In the genomic region with DNA sequence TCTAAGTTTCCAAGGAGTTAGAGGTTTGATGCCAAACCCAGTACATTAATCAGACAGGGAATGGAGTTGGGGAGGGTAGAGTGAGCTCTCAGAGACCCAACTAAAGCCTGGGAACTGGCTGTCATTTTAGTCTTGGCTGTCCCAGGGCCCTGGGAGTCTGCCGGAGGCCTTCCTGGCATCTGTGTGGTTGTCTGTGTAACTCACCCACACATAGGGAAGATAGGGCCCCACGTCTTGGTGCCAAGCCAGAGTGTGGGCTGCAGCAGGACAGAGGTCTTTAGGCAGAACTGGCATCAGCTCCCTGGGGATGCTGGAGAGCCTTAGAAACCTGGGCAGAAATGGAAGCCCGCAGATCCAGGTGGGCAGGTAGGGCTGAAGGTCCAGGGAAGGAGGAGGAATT, we compare ENCODE assay signal across 38 mouse cellular contexts. TPM values are rescaled to one million over a fixed set of nuclear protein-coding genes. Genes with fewer than 3 reads are reported as not detected.
A peak's percentile ranks its signal among the peaks of the same experiment; 100 is the strongest.
DNase-seq lines count a peak whose midpoint lies in the region; ATAC-seq and TF ChIP-seq lines count a peak whose summit lies in the region.
"Had no signal": no experiment of that assay in that cellular context is flagged by ENCODE, and none has a peak within 500 bp of the region (broad histone marks: within the 10 kb centered on the region; RNA-seq: fewer than 3 reads in every experiment).

No protein-coding gene starts in this region.

- WGBS in intestine, embryonic 14.5 days, result 91% methylated on average over 3 of the region's 3 CpGs
- 88% methylated on average over 3 of the region's 3 CpGs for WGBS in intestine, embryonic 16.5 days
- WGBS in neural tube, embryonic 15.5 days, result 84% methylated on average over 3 of the region's 3 CpGs

- intact Hi-C loops in gastrocnemius, adult 2 months (cut with DNase I), result no loop called here

- H3K27ac ChIP-seq in gastrocnemius, adult 2 months, result peak overlapping the region; percentile 90
- H3K27ac ChIP-seq in intestine, embryonic 14.5 days (ENCODE audit: low read depth), result no peak overlapping the region
- no peak overlapping the region for H3K27ac ChIP-seq in intestine, embryonic 16.5 days (ENCODE audit: low read length)
- H3K27ac ChIP-seq in neural tube, embryonic 15.5 days (replicated peaks), result peak overlapping the region; percentile 28; the same call in 1 of the 2 replicates
- H3K27ac ChIP-seq: embryonic facial prominence, embryonic 10.5 days; embryonic facial prominence, embryonic 15.5 days; hindbrain, embryonic 14.5 days; left cerebral cortex, adult 2 months; limb, embryonic 15.5 days; liver, embryonic 13.5 days; macrophage had no signal

- DNase-seq in gastrocnemius, adult 2 months, result no peak
- no peak for DNase-seq in gastrocnemius, postnatal 25 days
- DNase-seq in intestine, embryonic 14.5 days (ENCODE audit: low spot score), result peak; percentile 35
- DNase-seq in neural tube, embryonic 10.5 days (ENCODE audit: extremely low spot score, low spot score), result no peak
- no peak for DNase-seq in urinary bladder, adult 18-20 months (ENCODE audit: low spot score in 2 of 2)
- DNase-seq: adrenal gland, adult 2 months; adrenal gland, postnatal 36 days; gastrocnemius, postnatal 36 days; heart, postnatal 36 days; kidney, adult 2 months; kidney, postnatal 4 days; liver, embryonic 13.5 days; lung, adult 18-20 months; midbrain, embryonic 14.5 days; right cerebral cortex, adult 18-20 months; spleen, adult 18-20 months; thymus, adult 18-20 months; thymus, postnatal 25 days had no signal

- H3K36me3 ChIP-seq in intestine, embryonic 14.5 days (ENCODE audit: control insufficient read depth, insufficient read depth, low read length), result no peaks in the 10 kb centered on the region
- H3K36me3 ChIP-seq in intestine, embryonic 16.5 days (ENCODE audit: control insufficient read depth, insufficient read depth, low read length), result no peaks in the 10 kb centered on the region
- peaks cover 47% of the 10 kb centered on the region for H3K36me3 ChIP-seq in neural tube, embryonic 15.5 days
- H3K36me3 ChIP-seq: embryonic facial prominence, embryonic 10.5 days; embryonic facial prominence, embryonic 15.5 days; limb, embryonic 15.5 days; liver, embryonic 13.5 days had no signal

- H3K9me3 ChIP-seq in intestine, embryonic 14.5 days (ENCODE audit: control insufficient read depth, low read length), result no peaks in the 10 kb centered on the region
- H3K9me3 ChIP-seq in intestine, embryonic 16.5 days (ENCODE audit: control insufficient read depth, low read length), result no peaks in the 10 kb centered on the region
- H3K9me3 ChIP-seq in neural tube, embryonic 15.5 days (replicated peaks), result no peaks in the 10 kb centered on the region
- H3K9me3 ChIP-seq: embryonic facial prominence, embryonic 10.5 days; embryonic facial prominence, embryonic 15.5 days; limb, embryonic 15.5 days; liver, embryonic 13.5 days had no signal

- no peak for TF ChIP-seq CTCF in gastrocnemius, adult 2 months (IDR thresholded peaks at IDR 0.05)

- no peak overlapping the region for H3K9ac ChIP-seq in intestine, embryonic 14.5 days (ENCODE audit: low read length)
- H3K9ac ChIP-seq in intestine, embryonic 16.5 days (ENCODE audit: low read depth, low read length), result no peak overlapping the region
- H3K9ac ChIP-seq in neural tube, embryonic 15.5 days (replicated peaks), result no peak overlapping the region
- H3K9ac ChIP-seq: embryonic facial prominence, embryonic 15.5 days; hindbrain, embryonic 14.5 days; limb, embryonic 15.5 days; liver, embryonic 13.5 days had no signal

- H3K4me2 ChIP-seq in intestine, embryonic 14.5 days (ENCODE audit: low read length), result no peak overlapping the region
- H3K4me2 ChIP-seq in intestine, embryonic 16.5 days (ENCODE audit: low read depth, low read length), result no peak overlapping the region
- H3K4me2 ChIP-seq in neural tube, embryonic 15.5 days, result no peak overlapping the region
- H3K4me2 ChIP-seq: embryonic facial prominence, embryonic 15.5 days; hindbrain, embryonic 14.5 days; limb, embryonic 15.5 days; liver, embryonic 13.5 days had no signal

- H3K27me3 ChIP-seq in intestine, embryonic 14.5 days (replicated peaks; ENCODE audit: control insufficient read depth, insufficient read depth, low read length), result no peaks in the 10 kb centered on the region
- no peaks in the 10 kb centered on the region for H3K27me3 ChIP-seq in intestine, embryonic 16.5 days (replicated peaks; ENCODE audit: control insufficient read depth, insufficient read depth, low read length)
- H3K27me3 ChIP-seq in neural tube, embryonic 15.5 days (replicated peaks), result no peaks in the 10 kb centered on the region
- H3K27me3 ChIP-seq: embryonic facial prominence, embryonic 15.5 days; limb, embryonic 15.5 days; liver, embryonic 13.5 days had no signal

- no peaks in the 10 kb centered on the region for H3K4me1 ChIP-seq in intestine, embryonic 14.5 days (replicated peaks; ENCODE audit: control insufficient read depth, insufficient read depth, low read length)
- H3K4me1 ChIP-seq in intestine, embryonic 16.5 days (ENCODE audit: control insufficient read depth, insufficient read depth, low read length), result no peaks in the 10 kb centered on the region
- H3K4me1 ChIP-seq in neural tube, embryonic 15.5 days, result no peaks in the 10 kb centered on the region
- H3K4me1 ChIP-seq: embryonic facial prominence, embryonic 10.5 days; embryonic facial prominence, embryonic 15.5 days; limb, embryonic 15.5 days; liver, embryonic 13.5 days had no signal

- ATAC-seq in intestine, embryonic 14.5 days (replicated peaks; ENCODE audit: low FRiP score, low TSS enrichment, low read depth), result no peak
- ATAC-seq in intestine, embryonic 16.5 days, result no peak
- peak; percentile 35; the same call in 1 of the 2 replicates for ATAC-seq in neural tube, embryonic 15.5 days (ENCODE audit: low FRiP score)
- ATAC-seq: CD4-positive, CD25-positive, alpha-beta regulatory T cell, adult 4 months; forebrain, embryonic 14.5 days; inflammation-experienced regulatory T-cells, adult 6 months had no signal

- H3K4me3 ChIP-seq in gastrocnemius, adult 2 months, result no peak overlapping the region
- no peak overlapping the region for H3K4me3 ChIP-seq in intestine, embryonic 14.5 days (ENCODE audit: low read depth, low read length)
- no peak overlapping the region for H3K4me3 ChIP-seq in intestine, embryonic 16.5 days (ENCODE audit: low read length)
- H3K4me3 ChIP-seq in neural tube, embryonic 15.5 days (replicated peaks), result no peak overlapping the region
- H3K4me3 ChIP-seq: embryonic facial prominence, embryonic 10.5 days; embryonic facial prominence, embryonic 15.5 days; left cerebral cortex, adult 2 months; limb, embryonic 15.5 days; liver, embryonic 13.5 days had no signal

RNA-seq across cellular contexts. Expression of gene Timp4, which starts 10.1 kb away (rescaled TPM):
- total RNA-seq in gastrocnemius, adult 2 months (2021), result 10 to 100 TPM; 20.7 to 23.0 TPM
- 10 to 100 TPM; 21.8 to 23.9 TPM for total RNA-seq in gastrocnemius, postnatal 25 days (2021)
- 0.12 and 0.70 TPM in 2 replicates for polyA plus RNA-seq in intestine, embryonic 14.5 days (2014; fragmentation: Nextera tagmentation; extraction: Ambion mirVana)
- 0.33 and 0.55 TPM in 2 replicates for polyA plus RNA-seq in intestine, embryonic 16.5 days (2015; fragmentation: Nextera tagmentation; extraction: Ambion mirVana)
- polyA plus RNA-seq in neural tube, embryonic 15.5 days (2015; fragmentation: Nextera tagmentation; extraction: Ambion mirVana), result 29.3 and 31.5 TPM in 2 replicates
- total RNA-seq: megakaryocyte-erythroid progenitor cell, adult 5-6 weeks had no signal
- polyA plus RNA-seq: macrophage had no signal

RNA-seq across cellular contexts. Expression of gene Gm17482, which starts 14.8 kb away (rescaled TPM):
- not detected for total RNA-seq in gastrocnemius, adult 2 months (2021)
- not detected for total RNA-seq in gastrocnemius, postnatal 25 days (2021)
- not detected in 2 replicates for polyA plus RNA-seq in intestine, embryonic 14.5 days (2014; fragmentation: Nextera tagmentation; extraction: Ambion mirVana)
- not detected in 2 replicates for polyA plus RNA-seq in intestine, embryonic 16.5 days (2015; fragmentation: Nextera tagmentation; extraction: Ambion mirVana)
- polyA plus RNA-seq in neural tube, embryonic 15.5 days (2015; fragmentation: Nextera tagmentation; extraction: Ambion mirVana), result not detected in 2 replicates
- total RNA-seq: adrenal gland, adult 2 months; adrenal gland, postnatal 36 days; gastrocnemius, postnatal 36 days; heart, postnatal 36 days; layer of hippocampus, postnatal 14 days; left cerebral cortex, adult 2 months; left cerebral cortex, postnatal 36 days; megakaryocyte-erythroid progenitor cell, adult 5-6 weeks had no signal
- polyA plus RNA-seq: adrenal gland, adult 2 months; brain, embryonic 14.5 days; CD4-positive, CD25-positive, alpha-beta regulatory T cell, adult 4 months; embryonic facial prominence, embryonic 10.5 days; embryonic facial prominence, embryonic 15.5 days; forebrain, embryonic 14.5 days; heart, embryonic 16.5 days; hindbrain, embryonic 14.5 days; inflammation-experienced regulatory T-cells, adult 6 months; kidney, adult 2 months; kidney, embryonic 16.5 days; limb, embryonic 15.5 days; liver, embryonic 13.5 days; lung, postnatal 0 days; macrophage; midbrain, embryonic 14.5 days; neural tube, embryonic 11.5 days; stomach, embryonic 16.5 days had no signal

Comparison
In these comparisons a context has a peak if more than half of its experiments do, and no peak if none do; other contexts are left out.
1. H3K27ac ChIP-seq: peak in gastrocnemius, adult 2 months (single experiment) and neural tube, embryonic 15.5 days (single experiment); none in intestine, embryonic 14.5 days (single experiment) and intestine, embryonic 16.5 days (single experiment).
2. RNA of gene Timp4, which starts 10.1 kb away (polyA plus RNA-seq): 29.3 to 31.5 TPM in neural tube, embryonic 15.5 days; 0.33 to 0.55 TPM in intestine, embryonic 16.5 days and 0.12 to 0.70 TPM in intestine, embryonic 14.5 days; every median in the first group is over 10 times any median in the second.